Mouse (Mus musculus): Measurements from ENCODE around the gene Soga1. TPM values are rescaled to one million over a fixed set of nuclear protein-coding genes. Genes with fewer than 3 reads are reported as not detected.

Gene Soga1
- polyA plus RNA-seq, 1 experiment from 2014 or later = 4.4 TPM

DNA sequence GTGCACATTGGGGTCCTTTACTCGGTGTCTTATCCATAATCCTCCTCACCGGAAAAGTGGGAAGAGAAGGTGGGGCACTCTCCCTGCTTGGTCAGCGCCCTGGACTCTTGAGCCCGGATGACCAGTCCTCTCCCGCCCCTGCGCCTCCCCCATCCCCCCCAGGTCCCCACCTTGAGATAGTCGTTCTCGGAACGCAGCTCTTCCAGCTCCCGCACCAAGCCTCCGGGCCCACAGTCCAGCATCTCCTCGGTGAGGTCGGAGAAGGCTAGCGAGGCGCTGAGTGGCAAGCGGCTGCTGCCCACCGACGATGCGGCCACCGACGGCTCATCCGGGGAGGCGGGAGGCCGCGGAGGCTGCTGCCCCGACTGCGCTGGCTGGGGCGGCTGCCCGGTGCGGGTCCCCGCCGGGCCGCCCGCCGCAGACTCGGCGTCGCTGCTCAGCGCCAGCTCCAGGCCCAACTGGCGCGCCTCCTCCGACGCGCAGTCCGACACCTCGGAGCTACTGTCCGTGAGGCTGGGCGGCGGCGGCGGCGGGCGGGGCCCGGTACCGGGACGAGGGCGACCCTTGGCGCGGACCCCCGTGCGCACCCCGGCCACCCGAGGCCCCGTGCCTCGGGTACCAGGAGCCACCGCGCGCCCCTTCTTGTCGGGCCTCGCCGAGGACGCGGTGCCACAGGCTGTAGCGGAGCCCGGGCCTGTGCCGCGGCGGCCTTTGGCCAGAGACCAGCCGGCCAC lies 828 bp downstream of the Soga1 start:
- no peaks in the 10 kb centered on the region for H3K36me3 ChIP-seq
- H3K4me3 ChIP-seq (replicated peaks) = peak overlapping the region; percentile 88
- H3K27ac ChIP-seq (replicated peaks) = peak overlapping the region; percentile 96
- peak; percentile 1; the same call in 1 of the 2 replicates for ATAC-seq (ENCODE audit: insufficient number of reproducible peaks, low FRiP score, low TSS enrichment, low read depth)
- H3K4me2 ChIP-seq (replicated peaks) = peak overlapping the region; percentile 78
- H3K9ac ChIP-seq = peak overlapping the region; percentile 95
- H3K4me1 ChIP-seq = peaks cover 50% of the 10 kb centered on the region
- H3K27me3 ChIP-seq = no peaks in the 10 kb centered on the region
- under 1% methylated on average over 71 of the region's 79 CpGs for WGBS
- no peaks in the 10 kb centered on the region for H3K9me3 ChIP-seq (replicated peaks)

DNA sequence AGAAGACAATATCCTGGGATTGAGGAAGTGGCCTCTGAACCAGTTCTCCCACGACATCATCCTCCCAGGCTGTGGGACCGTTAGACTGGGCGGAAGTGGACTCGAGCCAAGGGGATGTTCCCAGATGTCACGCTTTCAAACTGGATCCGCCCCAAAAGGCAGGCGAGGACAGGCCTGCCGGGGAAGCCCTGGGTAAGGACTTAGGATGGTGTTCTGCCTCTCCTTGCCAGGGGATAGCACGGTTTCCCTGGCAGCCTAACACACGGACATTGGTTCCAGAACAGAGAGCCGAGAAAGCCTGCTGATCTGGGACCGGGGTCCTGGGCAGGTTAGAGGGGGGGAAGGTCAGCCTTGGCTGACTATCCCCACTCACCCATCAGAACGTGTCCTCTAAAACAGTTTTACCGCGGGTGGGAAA lies 1.4 kb downstream of the Soga1 start:
- H3K4me2 ChIP-seq (replicated peaks) = peak overlapping the region; percentile 78
- peaks cover 56% of the 10 kb centered on the region for H3K4me1 ChIP-seq
- no peaks in the 10 kb centered on the region for H3K27me3 ChIP-seq
- peak overlapping the region; percentile 88 for H3K4me3 ChIP-seq (replicated peaks)
- ATAC-seq (ENCODE audit: insufficient number of reproducible peaks, low FRiP score, low TSS enrichment, low read depth) = no peak
- no peaks in the 10 kb centered on the region for H3K9me3 ChIP-seq (replicated peaks)
- H3K9ac ChIP-seq = peak overlapping the region; percentile 95
- WGBS = under 1% methylated on average over 15 of the region's 15 CpGs
- H3K27ac ChIP-seq (replicated peaks) = peak overlapping the region; percentile 96
- no peaks in the 10 kb centered on the region for H3K36me3 ChIP-seq

DNA sequence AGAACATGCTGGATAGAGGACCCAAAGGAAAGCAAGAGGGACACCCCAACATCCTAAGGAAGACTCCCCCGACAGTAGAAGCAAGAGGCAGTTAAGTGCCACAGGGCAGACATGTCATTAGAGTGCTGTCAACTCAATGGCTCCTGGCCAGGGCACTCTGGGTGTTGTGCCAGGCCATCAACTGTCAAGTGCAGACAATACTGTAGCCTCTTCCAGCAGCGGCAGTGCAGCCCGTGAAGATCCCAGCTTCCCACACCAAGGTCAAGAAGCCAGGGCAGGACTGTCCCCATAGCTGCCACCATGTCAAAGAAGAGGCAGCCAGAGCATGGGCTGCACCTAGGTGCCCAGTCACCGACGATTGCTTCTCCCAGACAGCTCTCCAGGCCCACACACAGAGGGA lies 1.9 kb downstream of the Soga1 start:
- Histone ChIP-seq H3K27me3 (no peaks in the 10 kb centered on the region), H3K4me2 (replicated peaks) (peak overlapping the region; percentile 78), H3K4me3 (replicated peaks) (peak overlapping the region; percentile 88), H3K27ac (replicated peaks) (peak overlapping the region; percentile 96), H3K9me3 (replicated peaks) (no peaks in the 10 kb centered on the region), H3K9ac (peak overlapping the region; percentile 95), H3K4me1 (peaks cover 61% of the 10 kb centered on the region), H3K36me3 (no peaks in the 10 kb centered on the region)
- no peak for ATAC-seq (ENCODE audit: insufficient number of reproducible peaks, low FRiP score, low TSS enrichment, low read depth)
- WGBS = 11% methylated on average over 5 of the region's 5 CpGs

DNA sequence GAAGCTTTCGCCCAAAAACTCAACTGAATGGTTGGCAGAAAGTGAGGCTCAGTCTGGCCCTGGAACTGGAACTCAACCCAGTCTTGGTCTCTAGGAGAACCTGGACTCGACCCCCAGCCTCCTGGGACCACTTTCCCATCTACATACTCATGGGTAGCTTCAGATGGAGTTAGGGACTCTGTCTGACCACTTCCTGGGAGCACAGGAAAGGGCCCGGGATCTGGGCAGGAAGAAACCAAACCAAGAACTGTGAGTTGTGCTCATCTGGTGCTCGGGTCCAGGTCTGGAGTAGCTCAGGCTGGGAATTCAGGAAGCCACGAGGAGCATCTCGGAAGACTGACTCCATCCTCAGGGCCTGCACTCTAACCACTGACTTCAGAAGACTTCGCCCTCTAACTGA lies 2.5 kb downstream of the Soga1 start:
- WGBS = 77% methylated on average over 7 of the region's 7 CpGs
- no peaks in the 10 kb centered on the region for H3K27me3 ChIP-seq
- no peak overlapping the region for H3K27ac ChIP-seq (replicated peaks)
- H3K4me1 ChIP-seq = peaks cover 66% of the 10 kb centered on the region
- no peak for ATAC-seq (ENCODE audit: insufficient number of reproducible peaks, low FRiP score, low TSS enrichment, low read depth)
- H3K4me3 ChIP-seq (replicated peaks) = peak overlapping the region; percentile 88
- no peaks in the 10 kb centered on the region for H3K36me3 ChIP-seq
- H3K9me3 ChIP-seq (replicated peaks) = no peaks in the 10 kb centered on the region
- peak overlapping the region; percentile 78 for H3K4me2 ChIP-seq (replicated peaks)
- H3K9ac ChIP-seq = no peak overlapping the region

DNA sequence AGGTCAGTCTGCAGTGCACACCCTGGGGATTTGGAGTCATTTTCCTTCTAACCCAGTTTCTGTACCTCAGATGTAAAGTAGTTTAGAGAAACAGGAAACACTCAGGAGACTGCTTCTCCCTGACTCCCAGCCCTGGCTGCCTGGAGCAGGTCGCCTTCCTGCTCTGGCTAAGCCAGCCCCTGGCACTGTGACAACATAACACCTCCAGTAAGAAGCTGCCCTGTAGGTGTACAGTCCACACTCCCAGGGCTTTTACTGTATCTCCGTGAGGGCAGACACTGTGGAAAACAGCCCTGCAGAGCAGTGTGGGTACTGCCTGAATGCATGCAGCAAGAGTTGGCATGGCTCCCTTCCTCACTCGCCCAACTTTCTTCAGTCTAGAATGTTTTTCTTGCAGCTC lies 3.4 kb downstream of the Soga1 start:
- Histone ChIP-seq H3K9ac (no peak overlapping the region), H3K4me1 (peaks cover 75% of the 10 kb centered on the region), H3K4me3 (replicated peaks) (peak overlapping the region; percentile 15), H3K4me2 (replicated peaks) (peak overlapping the region; percentile 78), H3K36me3 (no peaks in the 10 kb centered on the region), H3K27me3 (no peaks in the 10 kb centered on the region), H3K9me3 (replicated peaks) (no peaks in the 10 kb centered on the region), H3K27ac (replicated peaks) (peak overlapping the region; percentile 58)
- 25% methylated on average over 3 of the region's 3 CpGs for WGBS
- no peak for ATAC-seq (ENCODE audit: insufficient number of reproducible peaks, low FRiP score, low TSS enrichment, low read depth)

DNA sequence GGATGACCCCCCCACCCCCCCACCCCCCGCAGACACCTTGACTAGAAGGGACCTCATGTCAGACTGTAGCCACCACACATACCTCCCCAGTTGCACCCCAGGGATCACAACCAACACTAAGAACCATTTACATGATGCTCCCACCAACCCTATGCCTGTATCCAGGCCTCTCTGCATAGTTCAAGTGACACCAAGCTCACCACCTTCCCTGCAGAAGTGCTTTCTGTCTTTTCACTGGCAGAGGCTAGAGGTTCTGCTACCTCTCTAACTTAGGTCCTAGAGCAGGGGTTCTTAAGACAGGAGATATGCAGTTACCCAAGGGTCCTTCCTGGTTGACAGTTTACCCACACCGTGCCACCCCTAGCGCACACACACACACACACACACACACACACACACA lies 3.8 kb downstream of the Soga1 start:
- peak overlapping the region; percentile 78 for H3K4me2 ChIP-seq (replicated peaks)
- peak overlapping the region; percentile 15; the same call in 1 of the 2 replicates for H3K4me3 ChIP-seq (replicated peaks)
- H3K9ac ChIP-seq = no peak overlapping the region
- H3K27ac ChIP-seq (replicated peaks) = peak overlapping the region; percentile 58
- H3K36me3 ChIP-seq = no peaks in the 10 kb centered on the region
- no peaks in the 10 kb centered on the region for H3K9me3 ChIP-seq (replicated peaks)
- H3K4me1 ChIP-seq = peaks cover 80% of the 10 kb centered on the region
- H3K27me3 ChIP-seq = no peaks in the 10 kb centered on the region
- no peak for ATAC-seq (ENCODE audit: insufficient number of reproducible peaks, low FRiP score, low TSS enrichment, low read depth)
- WGBS = 86% methylated on average over 3 of the region's 3 CpGs

DNA sequence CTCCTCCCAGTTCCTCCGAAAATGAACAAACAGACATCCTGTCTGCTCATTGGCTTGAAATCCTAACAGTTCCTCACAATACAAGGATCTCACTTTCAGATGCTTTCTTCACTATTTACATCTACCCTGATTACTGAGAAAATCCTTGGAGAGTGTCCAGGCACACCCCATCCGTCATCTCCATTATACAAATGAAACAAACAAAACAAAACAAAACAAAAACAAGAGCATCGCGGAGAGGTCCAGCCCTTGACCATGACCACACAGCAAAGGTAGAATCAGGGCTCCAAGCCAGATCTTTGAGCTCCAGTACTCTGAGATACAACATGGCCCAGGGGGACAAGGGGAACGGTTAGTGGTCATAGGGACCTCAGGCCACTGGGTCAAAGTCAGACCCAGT lies 4.3 kb downstream of the Soga1 start:
- H3K4me3 ChIP-seq (replicated peaks) = no peak overlapping the region; the same call in 1 of the 2 replicates
- H3K27ac ChIP-seq (replicated peaks) = peak overlapping the region; percentile 74; the same call in 1 of the 2 replicates
- H3K4me2 ChIP-seq (replicated peaks) = peak overlapping the region; percentile 28
- no peaks in the 10 kb centered on the region for H3K36me3 ChIP-seq
- H3K9me3 ChIP-seq (replicated peaks) = no peaks in the 10 kb centered on the region
- H3K9ac ChIP-seq = no peak overlapping the region
- 58% methylated on average over 5 of the region's 5 CpGs for WGBS
- H3K27me3 ChIP-seq = no peaks in the 10 kb centered on the region
- H3K4me1 ChIP-seq = peaks cover 82% of the 10 kb centered on the region
- ATAC-seq (ENCODE audit: insufficient number of reproducible peaks, low FRiP score, low TSS enrichment, low read depth) = no peak

DNA sequence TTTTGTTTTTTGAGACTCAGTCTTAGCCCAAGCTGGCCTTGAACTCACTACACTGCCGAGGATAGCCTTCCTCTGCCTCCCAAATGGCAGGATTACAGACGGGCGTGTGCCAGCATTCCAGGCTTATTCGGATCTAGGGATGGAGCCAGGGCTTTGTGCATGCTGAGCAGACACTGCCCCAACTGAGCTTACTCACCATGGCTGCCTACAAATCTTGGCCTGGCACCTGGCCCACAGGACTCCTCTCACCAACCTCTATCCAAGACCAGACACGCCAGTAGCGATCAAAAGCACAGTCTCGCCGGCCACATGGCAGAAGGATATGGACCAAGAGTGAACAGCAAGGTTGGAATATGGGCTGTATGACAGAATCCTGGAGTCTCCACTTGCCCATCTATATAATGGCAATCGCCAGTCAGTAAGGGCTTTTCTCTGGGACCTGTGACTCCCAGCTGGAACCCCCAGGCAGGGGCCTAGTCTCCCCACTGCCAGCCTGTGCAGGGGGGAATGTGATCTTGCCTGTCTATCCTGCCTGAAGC lies 4.8 kb downstream of the Soga1 start:
- peak overlapping the region; percentile 74 for H3K27ac ChIP-seq (replicated peaks)
- no peak overlapping the region for H3K9ac ChIP-seq

DNA sequence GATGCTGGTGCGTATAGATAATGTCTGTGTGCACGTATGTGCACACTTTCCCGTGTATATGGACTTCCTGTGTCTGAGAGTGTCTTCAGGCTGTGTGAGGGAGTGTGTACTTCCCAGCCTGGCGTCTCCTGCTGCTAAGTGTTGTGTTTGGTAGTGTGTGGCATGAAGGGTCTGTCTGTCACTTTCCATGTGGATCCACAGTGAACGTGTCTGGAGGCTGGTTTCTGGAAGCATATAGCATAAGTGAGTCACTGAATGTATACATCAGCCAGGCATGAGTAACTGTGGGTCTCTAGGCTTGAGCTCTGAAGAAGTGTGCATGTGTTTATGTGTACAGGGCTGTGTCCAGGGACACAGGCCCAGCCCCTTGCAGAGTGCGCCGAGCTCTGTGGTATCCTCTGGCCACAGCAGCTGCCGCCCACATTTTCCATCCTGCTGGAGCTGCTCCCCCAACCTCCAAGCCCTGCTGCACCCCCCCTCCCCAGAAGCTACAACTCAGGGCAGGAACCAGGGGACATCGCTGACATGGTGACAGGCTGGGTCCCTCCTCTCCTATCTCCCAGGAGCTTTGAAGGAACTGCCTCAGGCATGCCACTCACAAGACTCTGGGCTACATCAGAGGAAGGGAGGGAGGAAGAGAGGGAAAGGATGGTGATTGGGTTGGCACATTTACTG lies 5.5 kb downstream of the Soga1 start:
- no peak overlapping the region for H3K9ac ChIP-seq
- peak; percentile 26; the same call in 1 of the 2 replicates for ATAC-seq (ENCODE audit: insufficient number of reproducible peaks, low FRiP score, low TSS enrichment, low read depth)
- H3K4me3 ChIP-seq (replicated peaks) = no peak overlapping the region
- WGBS = 48% methylated on average over 9 of the region's 9 CpGs
- no peak overlapping the region for H3K4me2 ChIP-seq (replicated peaks)
- H3K9me3 ChIP-seq (replicated peaks) = no peaks in the 10 kb centered on the region
- no peaks in the 10 kb centered on the region for H3K36me3 ChIP-seq
- H3K4me1 ChIP-seq = peaks cover 91% of the 10 kb centered on the region
- peak overlapping the region; percentile 74 for H3K27ac ChIP-seq (replicated peaks)
- H3K27me3 ChIP-seq = no peaks in the 10 kb centered on the region

More for the DNA sequence above, 4.8 kb downstream of the Soga1 start:
- Histone ChIP-seq H3K4me2 (replicated peaks) (peak overlapping the region; percentile 28), H3K36me3 (no peaks in the 10 kb centered on the region), H3K4me1 (peaks cover 84% of the 10 kb centered on the region), H3K4me3 (replicated peaks) (no peak overlapping the region; the same call in 1 of the 2 replicates), H3K27me3 (no peaks in the 10 kb centered on the region), H3K9me3 (replicated peaks) (no peaks in the 10 kb centered on the region)
- 46% methylated on average over 9 of the region's 9 CpGs for WGBS
- ATAC-seq (ENCODE audit: insufficient number of reproducible peaks, low FRiP score, low TSS enrichment, low read depth) = no peak

DNA sequence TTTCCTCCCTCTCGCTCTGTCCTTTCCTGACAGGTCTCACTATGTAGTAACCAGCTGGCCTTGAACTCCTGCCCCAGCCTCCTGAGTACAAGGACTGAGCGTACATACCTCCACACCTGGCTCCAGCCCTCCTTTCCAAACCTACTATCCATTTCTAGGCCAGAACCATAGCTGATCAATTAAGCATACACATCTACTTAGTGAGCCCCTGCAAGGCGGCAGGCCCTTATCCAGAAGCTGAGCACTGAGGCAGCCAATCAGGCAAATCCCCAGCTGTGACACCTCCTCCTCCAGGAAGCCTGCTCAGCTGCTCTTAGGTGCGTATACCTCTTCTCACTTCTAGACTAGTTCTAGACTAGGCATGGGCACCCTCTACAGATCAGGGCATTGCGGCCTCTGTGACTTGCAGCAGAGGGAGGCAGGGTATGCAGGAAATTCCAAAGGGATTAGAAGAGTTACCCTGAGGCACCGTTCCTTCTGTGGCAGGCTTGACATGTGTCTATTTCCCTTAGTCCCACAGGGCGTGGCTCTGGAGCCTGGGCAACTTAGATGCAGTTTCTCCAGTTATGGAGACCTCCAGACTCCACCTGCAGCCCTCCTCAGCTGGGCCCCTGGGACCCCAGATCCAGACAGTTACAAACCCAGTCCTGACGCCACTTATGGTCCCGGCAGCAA lies 6.6 kb downstream of the Soga1 start:
- Histone ChIP-seq H3K36me3 (no peaks in the 10 kb centered on the region), H3K27ac (replicated peaks) (peak overlapping the region; percentile 74; the same call in 1 of the 2 replicates), H3K4me3 (replicated peaks) (no peak overlapping the region), H3K4me1 (peaks cover 97% of the 10 kb centered on the region), H3K4me2 (replicated peaks) (no peak overlapping the region), H3K27me3 (no peaks in the 10 kb centered on the region), H3K9me3 (replicated peaks) (no peaks in the 10 kb centered on the region), H3K9ac (no peak overlapping the region)
- 49% methylated on average over 9 of the region's 9 CpGs for WGBS
- no peak for ATAC-seq (ENCODE audit: insufficient number of reproducible peaks, low FRiP score, low TSS enrichment, low read depth)

DNA sequence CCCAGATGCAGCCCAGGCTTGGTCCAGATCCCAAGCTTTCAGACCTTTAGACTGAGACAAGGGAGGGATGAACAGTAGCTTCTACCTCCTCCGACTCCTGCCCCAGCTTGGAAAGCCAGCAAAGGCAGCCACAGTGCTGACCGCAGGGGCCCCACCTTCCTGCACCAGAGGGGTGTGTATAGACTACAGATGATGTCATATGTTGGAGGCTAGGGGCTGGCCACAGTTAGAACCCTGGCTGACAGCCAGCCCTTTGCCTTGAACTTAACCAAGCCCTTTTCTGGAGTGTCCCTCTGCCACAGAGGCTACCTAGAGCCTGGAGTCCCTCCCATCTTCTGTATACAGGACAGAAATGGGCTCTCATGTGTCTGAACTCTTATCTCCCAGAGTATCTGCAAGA lies 7.5 kb downstream of the Soga1 start:
- WGBS = 51% methylated on average over 2 of the region's 2 CpGs
- H3K4me3 ChIP-seq (replicated peaks) = no peak overlapping the region
- no peaks in the 10 kb centered on the region for H3K36me3 ChIP-seq
- no peaks in the 10 kb centered on the region for H3K27me3 ChIP-seq
- no peaks in the 10 kb centered on the region for H3K9me3 ChIP-seq (replicated peaks)
- ATAC-seq (ENCODE audit: insufficient number of reproducible peaks, low FRiP score, low TSS enrichment, low read depth) = peak; percentile 27; the same call in 1 of the 2 replicates
- peak overlapping the region; percentile 55 for H3K27ac ChIP-seq (replicated peaks)
- no peak overlapping the region for H3K9ac ChIP-seq
- H3K4me1 ChIP-seq = peaks cover 92% of the 10 kb centered on the region
- H3K4me2 ChIP-seq (replicated peaks) = 0 out of 2 replicates have a peak overlapping the region, but pooled peaks have one; percentile 2

All from embryonic facial prominence, embryonic 15.5 days (tissue).